Mouse (Mus musculus) brain, embryonic 14.5 days (tissue): ENCODE results near the gene Ksr2.

Experiments
- CTCF ChIP-seq: fragments of 200-500 bp; IDR thresholded peaks from 2 replicates; pipeline ENCODE4 v1.5.1; 2012; ENCODE audit warnings: inconsistent platforms, mild to moderate bottlenecking, moderate library complexity, borderline replicate concordance; ENCODE audit not compliant: insufficient read depth, insufficient read length; ENCODE audit errors: extremely low read depth
- POLR2A ChIP-seq: fragments of 200-500 bp; IDR thresholded peaks from 2 replicates; pipeline ENCODE4 v1.6.1; 2012; ENCODE audit warnings: mild to moderate bottlenecking, inconsistent platforms, borderline replicate concordance; ENCODE audit not compliant: poor library complexity, insufficient read depth, insufficient read length, severe bottlenecking; ENCODE audit errors: extremely low read depth

DNA sequence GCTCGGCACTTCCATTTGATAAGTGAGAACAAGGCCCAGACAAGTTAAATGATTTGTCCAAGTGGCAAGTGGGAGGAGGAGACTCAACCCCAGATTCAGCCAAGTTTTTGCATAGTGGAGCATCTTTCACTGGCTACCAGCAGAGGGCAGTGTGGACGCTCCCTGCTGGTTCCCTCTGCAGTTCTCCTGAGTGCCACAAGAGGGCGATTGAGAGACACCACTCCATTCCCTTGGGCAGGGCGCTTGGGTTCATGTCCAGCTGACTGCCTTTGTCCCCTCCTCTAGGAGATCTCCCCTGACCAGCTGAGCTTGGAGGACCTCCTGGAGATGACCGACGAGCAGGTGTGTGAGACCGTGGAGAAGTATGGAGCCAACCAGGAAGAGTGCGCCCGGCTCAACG is 91.4 kb downstream of the Ksr2 start:
- TF ChIP-seq CTCF = peak; percentile 97
- TF ChIP-seq POLR2A = no peak
